Mouse (Mus musculus) C2C12 (cell line): ENCODE measurements at regions not wholly inside any gene's neighbourhood (a gene's known extent, or its start where the extent isn't known, plus 50 kb on each side); places are given as distances from the start of the nearest gene placed in this dataset.

Experiments used
- H3K27me3 ChIP-seq: one replicate; pipeline ENCODE4 v1.6.1; 2011; ENCODE audit not compliant: control insufficient read depth, insufficient read depth, insufficient read length
- H3K36me3 ChIP-seq: one replicate; pipeline ENCODE4 v1.6.1; 2011; ENCODE audit not compliant: control insufficient read depth, insufficient read depth
- H3K4me3 ChIP-seq: one replicate; pipeline ENCODE4 v1.5.1; 2011; ENCODE audit warnings: mild to moderate bottlenecking, control low read depth; ENCODE audit not compliant: poor library complexity, insufficient read depth, severe bottlenecking
- H3K79me2 ChIP-seq: one replicate; pipeline ENCODE4 v1.6.1; 2011; ENCODE audit not compliant: control insufficient read depth, insufficient read depth
- H3K79me3 ChIP-seq: one replicate; pipeline ENCODE4 v1.6.1; 2011; ENCODE audit warnings: low read depth, control low read depth
- H3ac ChIP-seq: one replicate; pipeline ENCODE3; 2011; ENCODE audit warnings: low read depth; ENCODE audit not compliant: control insufficient read depth, insufficient read length
- CEBPB ChIP-seq: IDR thresholded peaks from one replicate; pipeline ENCODE4 v1.6.1; 2011; ENCODE audit warnings: low read depth, mild to moderate bottlenecking, control low read depth, moderate library complexity
- CTCF ChIP-seq: IDR thresholded peaks from one replicate; pipeline ENCODE4 v1.5.1; 2011; ENCODE audit not compliant: control insufficient read depth, insufficient read depth, insufficient read length
- FOSL1 ChIP-seq: IDR thresholded peaks from one replicate; pipeline ENCODE4 v1.8.0; 2011; ENCODE audit warnings: mild to moderate bottlenecking, low read length; ENCODE audit not compliant: poor library complexity, insufficient read depth, severe bottlenecking
- MAX ChIP-seq: IDR thresholded peaks from one replicate; pipeline ENCODE4 v1.6.1; 2011; ENCODE audit warnings: mild to moderate bottlenecking, control low read depth
- MYOD1 ChIP-seq: IDR thresholded peaks from one replicate; pipeline ENCODE4 v1.6.1; 2011; ENCODE audit warnings: low read depth; ENCODE audit not compliant: control insufficient read depth, insufficient read length
- MYOG ChIP-seq: IDR thresholded peaks from one replicate; pipeline ENCODE4 v1.6.1; 2011; ENCODE audit not compliant: control insufficient read depth, insufficient read length; ENCODE audit errors: extremely low read depth
- USF1 ChIP-seq: IDR thresholded peaks from one replicate; pipeline ENCODE4 v1.6.1; 2011; ENCODE audit warnings: low read depth, mild to moderate bottlenecking, control low read depth, moderate library complexity

DNA sequence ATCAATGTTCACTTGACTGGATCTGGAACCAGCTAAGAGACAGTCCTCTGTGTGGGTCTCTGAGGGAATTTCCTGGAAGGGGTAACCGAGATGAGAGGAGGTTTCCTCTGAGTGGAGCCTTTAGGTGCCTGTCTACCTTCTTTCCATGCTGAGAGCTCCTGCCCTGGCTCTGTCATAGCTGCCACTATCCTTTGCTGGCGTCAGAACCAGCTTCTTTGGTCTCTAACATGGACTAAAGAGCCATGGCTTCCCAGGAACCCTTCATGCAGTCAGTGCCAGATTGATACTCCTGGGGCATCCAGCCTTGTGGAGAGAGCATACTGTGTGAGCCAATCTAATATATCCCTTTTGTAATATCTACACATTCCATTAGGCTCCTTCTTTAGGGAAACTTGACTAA is 209.9 kb upstream of the Gm5148 start:
- Histone ChIP-seq H3K4me3 (no peak overlapping the region), H3K79me3 (no peaks in the 10 kb centered on the region), H3K79me2 (no peaks in the 10 kb centered on the region), H3K27me3 (no peaks in the 10 kb centered on the region), H3K36me3 (no peaks in the 10 kb centered on the region), H3ac (no peak overlapping the region)
- TF ChIP-seq MYOG = no peak

DNA sequence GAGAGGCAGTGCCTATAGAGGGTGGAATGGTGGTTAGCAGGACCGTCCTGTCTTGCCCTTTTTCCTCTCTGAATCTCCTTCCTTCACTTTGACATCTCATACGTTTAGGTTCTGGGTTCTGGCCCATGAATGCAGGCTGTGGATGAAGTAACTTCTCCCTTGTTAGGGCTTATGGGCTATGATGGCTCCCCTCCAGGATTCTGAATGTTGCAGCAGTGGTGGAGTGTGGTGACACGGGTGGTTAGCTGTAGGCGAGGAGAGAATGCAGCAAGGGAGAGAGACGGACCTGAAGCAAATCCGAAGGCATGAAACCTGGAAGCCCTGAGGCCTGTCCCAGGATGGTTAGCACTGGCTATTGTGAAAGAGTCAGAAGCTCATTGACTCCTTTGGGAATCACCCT is 204.4 kb upstream of the Gm5148 start:
- Histone ChIP-seq H3K4me3 (no peak overlapping the region), H3K79me3 (no peaks in the 10 kb centered on the region), H3K79me2 (no peaks in the 10 kb centered on the region), H3K36me3 (no peaks in the 10 kb centered on the region), H3K27me3 (no peaks in the 10 kb centered on the region), H3ac (no peak overlapping the region)
- TF ChIP-seq MYOD1 (no peak), CTCF (no peak), FOSL1 (no peak), CEBPB (no peak), MAX (no peak), USF1 (no peak), MYOG (no peak)

DNA sequence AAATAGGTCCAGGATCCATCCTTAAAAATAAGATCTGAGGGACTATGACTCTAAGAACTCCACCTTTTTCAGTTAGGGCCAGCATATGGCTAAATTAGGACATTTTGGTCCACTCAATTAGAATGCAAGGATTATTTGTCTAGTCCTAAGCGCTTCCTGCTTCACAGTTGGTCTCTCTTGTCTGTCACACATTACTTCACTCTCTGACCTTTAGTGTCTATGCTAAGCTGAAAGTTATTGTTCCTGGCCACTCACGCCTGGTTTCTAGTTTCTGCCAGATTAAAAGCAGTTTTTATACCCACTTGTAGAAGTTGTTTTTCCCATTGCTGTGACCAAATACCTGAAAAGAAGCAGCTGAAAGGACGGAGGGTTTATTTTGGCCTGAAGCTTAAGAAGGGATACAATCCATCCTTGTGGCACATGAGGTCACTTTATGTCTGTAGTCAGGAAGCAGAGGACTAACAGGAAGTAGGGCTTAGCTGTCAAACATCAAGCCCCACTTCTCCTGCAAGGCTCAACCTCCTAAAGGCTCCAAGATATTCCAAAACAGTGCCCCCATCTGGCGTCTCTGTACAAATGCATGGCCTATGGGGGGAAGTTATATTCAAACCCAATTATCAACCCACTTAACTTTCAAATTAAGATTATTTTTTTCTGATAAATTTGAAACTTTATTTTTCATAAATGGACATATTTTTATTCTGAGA is 195.3 kb upstream of the Gm5148 start:
- H3ac ChIP-seq = no peak overlapping the region
- no peaks in the 10 kb centered on the region for H3K36me3 ChIP-seq
- TF ChIP-seq MYOD1 (no peak), USF1 (no peak), MYOG (no peak), FOSL1 (no peak), MAX (no peak), CTCF (no peak), CEBPB (no peak)
- no peaks in the 10 kb centered on the region for H3K79me3 ChIP-seq
- no peak overlapping the region for H3K4me3 ChIP-seq
- no peaks in the 10 kb centered on the region for H3K27me3 ChIP-seq
- no peaks in the 10 kb centered on the region for H3K79me2 ChIP-seq

DNA sequence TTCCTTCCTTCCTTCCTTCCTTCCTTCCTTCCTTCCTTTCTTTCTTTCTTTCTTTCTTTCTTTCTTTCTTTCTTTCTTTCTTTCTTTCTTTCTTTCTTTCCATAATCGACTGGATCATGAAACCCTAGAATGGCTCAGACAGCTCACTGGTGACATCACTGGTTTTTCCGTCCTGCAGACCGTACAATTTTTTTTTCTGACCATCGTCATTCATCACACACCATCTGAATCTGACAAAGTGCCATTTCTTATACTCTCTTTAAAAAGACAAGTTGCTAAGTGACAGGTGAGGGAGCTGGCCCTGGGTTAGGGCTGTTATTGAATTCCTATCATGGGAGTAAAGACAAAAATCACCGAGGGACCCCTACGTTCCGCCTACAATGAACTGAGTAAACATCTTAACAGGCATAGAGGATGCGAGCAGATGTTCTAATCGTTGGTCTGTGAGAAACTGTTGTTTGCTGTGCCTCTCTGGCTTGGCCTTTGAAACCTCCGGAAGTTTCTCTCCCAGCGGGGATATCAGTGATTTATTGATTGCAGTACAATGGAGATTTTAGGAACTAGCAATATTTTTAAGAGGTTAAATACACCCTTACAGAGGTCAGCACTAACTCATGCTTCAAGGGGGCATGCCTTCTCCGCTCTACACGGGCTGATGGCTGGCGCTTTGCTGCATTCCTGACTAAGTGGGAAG is 192.6 kb upstream of the Gm5148 start:
- Histone ChIP-seq H3K4me3 (no peak overlapping the region), H3K27me3 (no peaks in the 10 kb centered on the region), H3K36me3 (no peaks in the 10 kb centered on the region), H3ac (no peak overlapping the region), H3K79me2 (no peaks in the 10 kb centered on the region), H3K79me3 (no peaks in the 10 kb centered on the region)
- TF ChIP-seq CTCF = no peak
- no peak for TF ChIP-seq MYOD1
- no peak for TF ChIP-seq FOSL1
- TF ChIP-seq MAX = no peak
- TF ChIP-seq MYOG = no peak
- TF ChIP-seq USF1 = no peak
- no peak for TF ChIP-seq CEBPB

DNA sequence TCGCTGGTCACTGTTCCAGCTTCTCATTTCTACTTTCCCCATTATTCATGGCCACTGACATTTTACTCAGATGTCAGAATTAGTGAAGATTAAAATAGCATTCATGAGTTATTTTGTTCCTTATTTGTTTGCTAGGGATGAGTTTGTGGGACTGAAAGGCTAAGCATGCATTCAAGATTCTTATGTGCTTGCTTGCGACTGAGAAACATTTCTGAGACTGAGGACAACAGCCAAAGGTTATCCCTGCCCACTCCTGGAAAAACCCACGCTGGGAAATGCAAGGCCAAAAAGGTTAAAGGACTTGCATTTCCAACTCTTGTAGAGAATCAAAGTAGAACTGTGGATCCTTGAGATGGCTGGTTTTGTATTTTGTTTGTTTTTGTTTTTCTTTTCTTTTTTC is 192.0 kb upstream of the Gm5148 start:
- H3K79me2 ChIP-seq = no peaks in the 10 kb centered on the region
- H3K79me3 ChIP-seq = no peaks in the 10 kb centered on the region
- TF ChIP-seq MAX (no peak), USF1 (no peak), FOSL1 (no peak), MYOD1 (no peak), CTCF (no peak), MYOG (no peak), CEBPB (no peak)
- H3K4me3 ChIP-seq = no peak overlapping the region
- H3K27me3 ChIP-seq = no peaks in the 10 kb centered on the region
- H3ac ChIP-seq = no peak overlapping the region
- H3K36me3 ChIP-seq = no peaks in the 10 kb centered on the region

DNA sequence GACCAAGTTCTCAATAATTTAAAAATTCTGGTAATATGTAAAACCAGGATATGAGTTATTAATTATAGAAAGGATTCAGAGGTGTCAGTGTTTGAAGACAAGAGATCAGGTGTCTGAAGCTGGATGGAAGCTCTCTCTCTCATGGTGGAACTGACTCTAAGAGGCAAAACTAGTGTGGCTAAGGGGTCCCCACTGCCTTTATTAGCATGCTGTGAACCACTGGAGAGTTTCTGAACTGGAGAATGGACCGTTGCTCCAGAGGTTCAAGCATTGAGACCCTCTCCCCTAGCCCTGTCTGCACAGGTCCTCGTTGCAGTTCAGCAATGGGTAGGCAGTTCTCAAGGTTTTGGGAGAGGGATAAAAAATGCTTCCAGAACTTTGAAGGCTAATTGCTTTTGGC is 191.4 kb upstream of the Gm5148 start:
- Histone ChIP-seq H3K79me2 (no peaks in the 10 kb centered on the region), H3K79me3 (no peaks in the 10 kb centered on the region), H3K4me3 (no peak overlapping the region), H3ac (no peak overlapping the region), H3K36me3 (no peaks in the 10 kb centered on the region), H3K27me3 (no peaks in the 10 kb centered on the region)
- TF ChIP-seq CEBPB = no peak
- TF ChIP-seq CTCF = no peak
- no peak for TF ChIP-seq USF1
- TF ChIP-seq FOSL1 = no peak
- TF ChIP-seq MAX = no peak
- TF ChIP-seq MYOD1 = no peak
- TF ChIP-seq MYOG = no peak
